Mouse (Mus musculus): ENCODE results near the gene Cisd1. TPM values are rescaled to one million over a fixed set of nuclear protein-coding genes. Genes with fewer than 3 reads are reported as not detected.

The Cisd1 gene
- polyA plus RNA-seq, 1 experiment from 2014 or later: 86.3 TPM

GRCm38 (mm10) chr10:71346722-71347508, 2.2 kb upstream of the Cisd1 start:
- DNase-seq (ENCODE audit: low spot score) (no peak), ATAC-seq (no peak)
- H3K4me3 ChIP-seq (ENCODE audit: low read depth, low read length): peak overlapping the region; percentile 84
- no peaks in the 10 kb centered on the region for H3K36me3 ChIP-seq (ENCODE audit: insufficient read depth, low read length)
- 11% methylated on average over 13 of the region's 13 CpGs for WGBS
- H3K27ac ChIP-seq (ENCODE audit: low read length): peak overlapping the region; percentile 94; the same call in 1 of the 2 replicates
- no peaks in the 10 kb centered on the region for H3K27me3 ChIP-seq (replicated peaks; ENCODE audit: insufficient read depth, low read length)
- peak overlapping the region; percentile 97 for H3K4me2 ChIP-seq (replicated peaks; ENCODE audit: low read depth, low read length)
- H3K9ac ChIP-seq (replicated peaks; ENCODE audit: low read depth): peak overlapping the region; percentile 80
- TF ChIP-seq CTCF (IDR thresholded peaks at IDR 0.05) (peak; percentile 31), EP300 (IDR thresholded peaks at IDR 0.05) (no peak)
- no peaks in the 10 kb centered on the region for H3K9me3 ChIP-seq (ENCODE audit: low read length)
- H3K4me1 ChIP-seq (ENCODE audit: insufficient read depth, low read depth, low read length): peaks cover 16% of the 10 kb centered on the region

- WGBS: 60% methylated on average over 2 of the region's 2 CpGs
- no peak for TF ChIP-seq EP300 (IDR thresholded peaks at IDR 0.05)
- no peak for ATAC-seq
These were observed 1.4 kb upstream of the Cisd1 start for GRCm38 (mm10) chr10:71346106-71346505.

GRCm38 (mm10) chr10:71343567-71344265, 1.0 kb downstream of the Cisd1 start:
- H3K4me1 ChIP-seq (ENCODE audit: insufficient read depth, low read depth, low read length): peaks cover 10% of the 10 kb centered on the region; the same call in 1 of the 2 replicates
- no peaks in the 10 kb centered on the region for H3K27me3 ChIP-seq (replicated peaks; ENCODE audit: insufficient read depth, low read length)
- H3K36me3 ChIP-seq (ENCODE audit: insufficient read depth, low read length): no peaks in the 10 kb centered on the region
- no peak overlapping the region for H3K27ac ChIP-seq (ENCODE audit: low read length)
- H3K9me3 ChIP-seq (ENCODE audit: low read length): no peaks in the 10 kb centered on the region
- ATAC-seq (no peak), DNase-seq (ENCODE audit: low spot score) (no peak)
- H3K4me3 ChIP-seq (ENCODE audit: low read depth, low read length): peak overlapping the region; percentile 74
- peak overlapping the region; percentile 90 for H3K4me2 ChIP-seq (replicated peaks; ENCODE audit: low read depth, low read length)
- 22% methylated on average over 14 of the region's 14 CpGs for WGBS
- TF ChIP-seq EP300 (IDR thresholded peaks at IDR 0.05) (no peak), CTCF (IDR thresholded peaks at IDR 0.05) (no peak)
- no peak overlapping the region; the same call in 1 of the 2 replicates for H3K9ac ChIP-seq (replicated peaks; ENCODE audit: low read depth)

More at GRCm38 (mm10) chr10:71346106-71346505, 1.4 kb upstream of the Cisd1 start:
- H3K4me3 ChIP-seq (ENCODE audit: low read depth, low read length): no peak overlapping the region
- H3K9ac ChIP-seq (replicated peaks; ENCODE audit: low read depth): no peak overlapping the region
- DNase-seq (ENCODE audit: low spot score): no peak
- H3K4me2 ChIP-seq (replicated peaks; ENCODE audit: low read depth, low read length): no peak overlapping the region
- peaks cover 16% of the 10 kb centered on the region for H3K4me1 ChIP-seq (ENCODE audit: insufficient read depth, low read depth, low read length)
- H3K9me3 ChIP-seq (ENCODE audit: low read length): no peaks in the 10 kb centered on the region
- H3K27ac ChIP-seq (ENCODE audit: low read length): no peak overlapping the region
- H3K27me3 ChIP-seq (replicated peaks; ENCODE audit: insufficient read depth, low read length): no peaks in the 10 kb centered on the region
- no peaks in the 10 kb centered on the region for H3K36me3 ChIP-seq (ENCODE audit: insufficient read depth, low read length)

GRCm38 (mm10) chr10:71343130-71343529, 1.6 kb downstream of the Cisd1 start:
- H3K9me3 ChIP-seq (ENCODE audit: low read length): no peaks in the 10 kb centered on the region
- H3K9ac ChIP-seq (replicated peaks; ENCODE audit: low read depth): no peak overlapping the region
- no peak for ATAC-seq

GRCm38 (mm10) chr10:71342030-71342805, 2.5 kb downstream of the Cisd1 start:
- Histone ChIP-seq H3K4me2 (replicated peaks; ENCODE audit: low read depth, low read length) (no peak overlapping the region), H3K9ac (replicated peaks; ENCODE audit: low read depth) (no peak overlapping the region), H3K27ac (ENCODE audit: low read length) (no peak overlapping the region), H3K9me3 (ENCODE audit: low read length) (no peaks in the 10 kb centered on the region), H3K4me3 (ENCODE audit: low read depth, low read length) (no peak overlapping the region), H3K36me3 (ENCODE audit: insufficient read depth, low read length) (no peaks in the 10 kb centered on the region), H3K4me1 (ENCODE audit: insufficient read depth, low read depth, low read length) (peaks cover 7% of the 10 kb centered on the region; the same call in 1 of the 2 replicates), H3K27me3 (replicated peaks; ENCODE audit: insufficient read depth, low read length) (no peaks in the 10 kb centered on the region)
- TF ChIP-seq CTCF (IDR thresholded peaks at IDR 0.05): peak; percentile 56
- TF ChIP-seq EP300 (IDR thresholded peaks at IDR 0.05): no peak
- ATAC-seq (no peak), DNase-seq (ENCODE audit: low spot score) (no peak)
- WGBS: 71% methylated on average over 7 of the region's 7 CpGs

More at GRCm38 (mm10) chr10:71343130-71343529, 1.6 kb downstream of the Cisd1 start:
- no peaks in the 10 kb centered on the region for H3K27me3 ChIP-seq (replicated peaks; ENCODE audit: insufficient read depth, low read length)
- H3K4me2 ChIP-seq (replicated peaks; ENCODE audit: low read depth, low read length): no peak overlapping the region
- H3K36me3 ChIP-seq (ENCODE audit: insufficient read depth, low read length): no peaks in the 10 kb centered on the region
- no peak overlapping the region for H3K4me3 ChIP-seq (ENCODE audit: low read depth, low read length)
- no peak overlapping the region for H3K27ac ChIP-seq (ENCODE audit: low read length)
- peaks cover 8% of the 10 kb centered on the region; the same call in 1 of the 2 replicates for H3K4me1 ChIP-seq (ENCODE audit: insufficient read depth, low read depth, low read length)
- no peak for DNase-seq (ENCODE audit: low spot score)
- no peak for TF ChIP-seq CTCF (IDR thresholded peaks at IDR 0.05)
- TF ChIP-seq EP300 (IDR thresholded peaks at IDR 0.05): no peak
- 81% methylated on average over 3 of the region's 3 CpGs for WGBS

GRCm38 (mm10) chr10:71341290-71341689, 3.5 kb downstream of the Cisd1 start:
- ATAC-seq (no peak), DNase-seq (ENCODE audit: low spot score) (no peak)
- 95% methylated on average over 9 of the region's 9 CpGs for WGBS
- Histone ChIP-seq H3K27me3 (replicated peaks; ENCODE audit: insufficient read depth, low read length) (no peaks in the 10 kb centered on the region), H3K9ac (replicated peaks; ENCODE audit: low read depth) (no peak overlapping the region), H3K9me3 (ENCODE audit: low read length) (no peaks in the 10 kb centered on the region), H3K4me2 (replicated peaks; ENCODE audit: low read depth, low read length) (no peak overlapping the region), H3K4me3 (ENCODE audit: low read depth, low read length) (no peak overlapping the region), H3K4me1 (ENCODE audit: insufficient read depth, low read depth, low read length) (0 out of 2 replicates have a peak, but pooled peaks cover 4% of the 10 kb centered on the region), H3K36me3 (ENCODE audit: insufficient read depth, low read length) (no peaks in the 10 kb centered on the region), H3K27ac (ENCODE audit: low read length) (no peak overlapping the region)
- TF ChIP-seq EP300 (IDR thresholded peaks at IDR 0.05) (no peak), CTCF (IDR thresholded peaks at IDR 0.05) (no peak)
